Comparison of ENCODE assay signal across 29 mouse cellular contexts in the genomic region with DNA sequence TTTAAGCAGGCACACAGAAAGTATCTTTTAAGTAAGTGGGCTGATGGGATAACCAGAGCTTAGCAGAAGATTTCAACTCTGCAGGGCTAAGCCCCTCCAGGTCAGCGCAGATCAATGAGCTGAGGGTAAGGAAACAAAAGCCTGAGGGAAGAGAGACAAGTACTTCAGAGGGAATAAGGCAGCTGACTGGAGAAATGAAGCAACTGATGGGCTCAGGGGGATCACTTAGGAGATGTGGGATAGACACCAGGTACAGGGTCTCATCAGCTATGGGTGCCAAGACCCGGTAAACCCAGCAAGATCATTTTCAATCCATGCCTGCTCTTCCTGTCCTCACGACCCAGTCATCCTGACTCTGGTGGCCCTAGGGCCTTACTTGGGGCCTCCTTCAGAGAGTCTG.
DNase-seq lines count a peak whose midpoint lies in the region; ATAC-seq and TF ChIP-seq lines count a peak whose summit lies in the region.
"Had no signal": no experiment of that assay in that cellular context is flagged by ENCODE, and none has a peak within 500 bp of the region (broad histone marks: within the 10 kb centered on the region; RNA-seq: fewer than 3 reads in every experiment).

No protein-coding gene starts in this region.

- no peak overlapping the region for H3K4me3 ChIP-seq in forebrain, embryonic 11.5 days (ENCODE audit: low read depth, low read length)
- H3K4me3 ChIP-seq in forebrain, postnatal 0 days (ENCODE audit: low read depth, low read length): no peak overlapping the region
- no peak overlapping the region for H3K4me3 ChIP-seq in hindbrain, embryonic 14.5 days (replicated peaks; ENCODE audit: low read length)
- no peak overlapping the region for H3K4me3 ChIP-seq in hindbrain, embryonic 16.5 days (ENCODE audit: low read length)
- no peak overlapping the region for H3K4me3 ChIP-seq in midbrain, embryonic 14.5 days (replicated peaks; ENCODE audit: low read depth, low read length)
- H3K4me3 ChIP-seq: embryonic facial prominence, embryonic 12.5 days; heart, embryonic 13.5 days; hindbrain, embryonic 10.5 days; liver, embryonic 12.5 days; megakaryocyte, embryonic 14.5 days; neural tube, embryonic 12.5 days had no signal

- H3K9me3 ChIP-seq in forebrain, embryonic 11.5 days (ENCODE audit: control insufficient read depth, low read length): no peaks in the 10 kb centered on the region
- H3K9me3 ChIP-seq in forebrain, postnatal 0 days (ENCODE audit: low read length): no peaks in the 10 kb centered on the region
- H3K9me3 ChIP-seq in hindbrain, embryonic 14.5 days (ENCODE audit: control insufficient read depth, low read length): no peaks in the 10 kb centered on the region
- no peaks in the 10 kb centered on the region for H3K9me3 ChIP-seq in hindbrain, embryonic 16.5 days (ENCODE audit: control insufficient read depth, low read length)
- H3K9me3 ChIP-seq in midbrain, embryonic 14.5 days (ENCODE audit: control insufficient read depth, low read length): no peaks in the 10 kb centered on the region
- H3K9me3 ChIP-seq: embryonic facial prominence, embryonic 12.5 days; heart, embryonic 13.5 days; hindbrain, embryonic 10.5 days; liver, embryonic 12.5 days; megakaryocyte, embryonic 14.5 days; neural tube, embryonic 12.5 days had no signal

- no peak for TF ChIP-seq POLR2A in brain, embryonic 14.5 days (IDR thresholded peaks at IDR 0.05; ENCODE audit: borderline replicate concordance, extremely low read depth, insufficient read depth, insufficient read length, poor library complexity, severe bottlenecking)

- 0 out of 2 replicates have a peak, but pooled peaks cover 2% of the 10 kb centered on the region for H3K4me1 ChIP-seq in forebrain, embryonic 11.5 days (replicated peaks; ENCODE audit: control insufficient read depth, insufficient read depth, low read length)
- no peaks in the 10 kb centered on the region for H3K4me1 ChIP-seq in forebrain, postnatal 0 days (ENCODE audit: insufficient read depth)
- H3K4me1 ChIP-seq in hindbrain, embryonic 14.5 days (replicated peaks; ENCODE audit: control insufficient read depth, insufficient read depth, low read length): peaks cover 11% of the 10 kb centered on the region; the same call in 1 of the 2 replicates
- peaks cover 2% of the 10 kb centered on the region; the same call in 1 of the 2 replicates for H3K4me1 ChIP-seq in hindbrain, embryonic 16.5 days (ENCODE audit: control insufficient read depth, insufficient read depth, low read depth, low read length)
- H3K4me1 ChIP-seq in midbrain, embryonic 14.5 days (ENCODE audit: control insufficient read depth, insufficient read depth, low read length): peaks cover 11% of the 10 kb centered on the region; the same call in 1 of the 2 replicates
- H3K4me1 ChIP-seq: embryonic facial prominence, embryonic 12.5 days; heart, embryonic 13.5 days; liver, embryonic 12.5 days; neural tube, embryonic 12.5 days had no signal

- no peak for DNase-seq in forebrain, embryonic 11.5 days (ENCODE audit: low spot score)
- DNase-seq in forebrain, postnatal 0 days: no peak
- DNase-seq in hindbrain, embryonic 14.5 days (ENCODE audit: low spot score): no peak
- DNase-seq in brain, embryonic 14.5 days (ENCODE audit: low read depth): peak; percentile 22
- DNase-seq in midbrain, embryonic 14.5 days: no peak
- no peak for DNase-seq in kidney, adult 9 months
- DNase-seq: adrenal gland, postnatal 14 days; cerebellum, adult 11-12 months; cerebellum, adult 9-11 months; embryo, embryonic 11 days; heart, postnatal 10 days; kidney, postnatal 14 days; left cerebral cortex, postnatal 4 days; liver, postnatal 0 days; lung, postnatal 4 days; right cerebral cortex, postnatal 4 days; thymus, adult 18-20 months; thymus, postnatal 4 days had no signal

- 55% methylated on average over 3 of the region's 3 CpGs for WGBS in forebrain, embryonic 11.5 days
- 64% methylated on average over 3 of the region's 3 CpGs for WGBS in forebrain, postnatal 0 days
- WGBS in hindbrain, embryonic 14.5 days: 59% methylated on average over 3 of the region's 3 CpGs
- WGBS in hindbrain, embryonic 16.5 days: 63% methylated on average over 3 of the region's 3 CpGs
- 36% methylated on average over 3 of the region's 3 CpGs for WGBS in midbrain, embryonic 14.5 days

- no peak overlapping the region for H3K27ac ChIP-seq in forebrain, embryonic 11.5 days (ENCODE audit: low read depth, low read length)
- no peak overlapping the region for H3K27ac ChIP-seq in forebrain, postnatal 0 days (ENCODE audit: low read depth, low read length)
- H3K27ac ChIP-seq in hindbrain, embryonic 14.5 days: no peak overlapping the region
- H3K27ac ChIP-seq in hindbrain, embryonic 16.5 days (ENCODE audit: low read depth, low read length): no peak overlapping the region
- H3K27ac ChIP-seq in midbrain, embryonic 14.5 days (replicated peaks; ENCODE audit: low read depth, low read length): peak overlapping the region; percentile 37; the same call in 1 of the 2 replicates
- H3K27ac ChIP-seq: embryonic facial prominence, embryonic 12.5 days; heart, embryonic 13.5 days; hindbrain, embryonic 10.5 days; liver, embryonic 12.5 days; neural tube, embryonic 12.5 days; stomach, postnatal 0 days had no signal

- no peak overlapping the region for H3K9ac ChIP-seq in forebrain, embryonic 11.5 days (ENCODE audit: low read length)
- no peak overlapping the region for H3K9ac ChIP-seq in forebrain, postnatal 0 days
- H3K9ac ChIP-seq in hindbrain, embryonic 14.5 days: no peak overlapping the region
- H3K9ac ChIP-seq in hindbrain, embryonic 16.5 days (ENCODE audit: low read depth, low read length): no peak overlapping the region
- no peak overlapping the region for H3K9ac ChIP-seq in midbrain, embryonic 14.5 days (replicated peaks; ENCODE audit: low read length)
- H3K9ac ChIP-seq: embryonic facial prominence, embryonic 12.5 days; heart, embryonic 13.5 days; liver, embryonic 12.5 days; liver, postnatal 0 days; neural tube, embryonic 12.5 days had no signal

- H3K36me3 ChIP-seq in forebrain, embryonic 11.5 days (ENCODE audit: control insufficient read depth, insufficient read depth, low read length): no peaks in the 10 kb centered on the region
- H3K36me3 ChIP-seq in forebrain, postnatal 0 days (ENCODE audit: insufficient read depth): no peaks in the 10 kb centered on the region
- no peaks in the 10 kb centered on the region for H3K36me3 ChIP-seq in hindbrain, embryonic 14.5 days (replicated peaks; ENCODE audit: control insufficient read depth, insufficient read depth)
- no peaks in the 10 kb centered on the region for H3K36me3 ChIP-seq in hindbrain, embryonic 16.5 days (ENCODE audit: control insufficient read depth, insufficient read depth, low read length)
- H3K36me3 ChIP-seq in midbrain, embryonic 14.5 days (ENCODE audit: control insufficient read depth, insufficient read depth, low read length): no peaks in the 10 kb centered on the region
- H3K36me3 ChIP-seq: embryonic facial prominence, embryonic 12.5 days; heart, embryonic 13.5 days; hindbrain, embryonic 10.5 days; liver, embryonic 12.5 days; neural tube, embryonic 12.5 days had no signal

- no peak overlapping the region for H3K4me2 ChIP-seq in forebrain, embryonic 11.5 days (ENCODE audit: low read depth, low read length, severe bottlenecking)
- H3K4me2 ChIP-seq in forebrain, postnatal 0 days (ENCODE audit: low read depth): no peak overlapping the region
- H3K4me2 ChIP-seq in hindbrain, embryonic 14.5 days (replicated peaks): no peak overlapping the region
- no peak overlapping the region for H3K4me2 ChIP-seq in hindbrain, embryonic 16.5 days (ENCODE audit: low read length)
- H3K4me2 ChIP-seq in midbrain, embryonic 14.5 days (ENCODE audit: low read length): no peak overlapping the region
- H3K4me2 ChIP-seq: embryonic facial prominence, embryonic 12.5 days; heart, embryonic 13.5 days; liver, embryonic 12.5 days; neural tube, embryonic 12.5 days had no signal

- no peaks in the 10 kb centered on the region for H3K27me3 ChIP-seq in forebrain, embryonic 11.5 days (ENCODE audit: control insufficient read depth, insufficient read depth, low read length)
- no peaks in the 10 kb centered on the region for H3K27me3 ChIP-seq in forebrain, postnatal 0 days (ENCODE audit: insufficient read depth, low read length)
- H3K27me3 ChIP-seq in hindbrain, embryonic 14.5 days (ENCODE audit: control insufficient read depth, insufficient read depth, low read length): no peaks in the 10 kb centered on the region
- H3K27me3 ChIP-seq in hindbrain, embryonic 16.5 days (replicated peaks; ENCODE audit: control insufficient read depth, insufficient read depth, low read length): no peaks in the 10 kb centered on the region
- no peaks in the 10 kb centered on the region for H3K27me3 ChIP-seq in midbrain, embryonic 14.5 days (ENCODE audit: control insufficient read depth, insufficient read depth, low read length)
- H3K27me3 ChIP-seq: embryonic facial prominence, embryonic 12.5 days; heart, embryonic 13.5 days; liver, embryonic 12.5 days; megakaryocyte, embryonic 14.5 days; neural tube, embryonic 12.5 days; Patski had no signal

- no peak for TF ChIP-seq CTCF in forebrain, postnatal 0 days (IDR thresholded peaks at IDR 0.05; ENCODE audit: low read depth)
- no peak for TF ChIP-seq CTCF in brain, embryonic 14.5 days (IDR thresholded peaks at IDR 0.05; ENCODE audit: borderline replicate concordance, extremely low read depth, insufficient read depth, insufficient read length)

- 0 out of 2 replicates have a peak, but pooled peaks have one; percentile 36 for ATAC-seq in forebrain, embryonic 11.5 days (replicated peaks; ENCODE audit: low FRiP score)
- ATAC-seq in forebrain, postnatal 0 days: no peak
- peak; percentile 34; the same call in 1 of the 2 replicates for ATAC-seq in hindbrain, embryonic 14.5 days (ENCODE audit: low FRiP score)
- ATAC-seq in hindbrain, embryonic 16.5 days: no peak
- no peak for ATAC-seq in midbrain, embryonic 14.5 days (ENCODE audit: low FRiP score, low TSS enrichment)
- ATAC-seq: intestine, postnatal 0 days; liver, embryonic 12.5 days; liver, postnatal 0 days; lung, postnatal 0 days; Patski had no signal

Comparison
In these comparisons a context has a peak if more than half of its experiments do, and no peak if none do; other contexts are left out.
1. ATAC-seq: peak in forebrain, embryonic 11.5 days (single experiment) and hindbrain, embryonic 14.5 days (single experiment); none in forebrain, postnatal 0 days (single experiment), hindbrain, embryonic 16.5 days (single experiment) and midbrain, embryonic 14.5 days (single experiment).